Mouse (Mus musculus): ENCODE data around the gene Cacnb2. TPM values are rescaled to one million over a fixed set of nuclear protein-coding genes. Genes with fewer than 3 reads are reported as not detected.
A peak's percentile ranks its signal among the peaks of the same experiment; 100 is the strongest.
"Not testable (repeated sequence)": the region's sequence is repeated elsewhere in the genome, so short reads cannot be mapped to it uniquely, and the experiment has no call there.

Gene Cacnb2
- total RNA-seq, 2 experiments from 2014 or later: 39.4 to 41.3 TPM

GRCm38 (mm10) chr2:14639877-14640276 is 37.0 kb downstream of the Cacnb2 start:
- DNase-seq (ENCODE audit: low spot score in 2 of 2): no peak
- intact Hi-C loops (cut with DNase I): no loop called here

GRCm38 (mm10) chr2:14641040-14641439 is 38.2 kb downstream of the Cacnb2 start:
- intact Hi-C loops (cut with DNase I): no loop called here
- peak; percentile 32 to 81 for DNase-seq (ENCODE audit: low spot score in 2 of 2)

- intact Hi-C loops (cut with DNase I): no loop called here
- no peak for DNase-seq (ENCODE audit: low spot score in 2 of 2)
Observed at GRCm38 (mm10) chr2:14651268-14651667, 48.4 kb downstream of the Cacnb2 start.

- intact Hi-C loops (cut with DNase I): no loop called here
- no peak for DNase-seq (ENCODE audit: low spot score in 2 of 2)
Observed at GRCm38 (mm10) chr2:14656673-14657072, 53.8 kb downstream of the Cacnb2 start.

GRCm38 (mm10) chr2:14657205-14657844 is 54.4 kb downstream of the Cacnb2 start:
- intact Hi-C loops (cut with DNase I): no loop called here
- no peak for DNase-seq (ENCODE audit: low spot score in 2 of 2)

- DNase-seq (ENCODE audit: low spot score in 2 of 2): no peak
- intact Hi-C loops (cut with DNase I): no loop called here
Observed at GRCm38 (mm10) chr2:14665213-14665612, 62.3 kb downstream of the Cacnb2 start.

- DNase-seq (ENCODE audit: low spot score in 2 of 2): no peak
- intact Hi-C loops (cut with DNase I): loop anchor here (10.0 kb wide), 1 partner anchor 337 kb away; no protein-coding TSS in a partner anchor
Observed at GRCm38 (mm10) chr2:14672117-14672516, 69.2 kb downstream of the Cacnb2 start.

GRCm38 (mm10) chr2:14676885-14677516 is 74.1 kb downstream of the Cacnb2 start:
- intact Hi-C loops (cut with DNase I): loop anchor here (2.0 to 10.0 kb wide), 2 partner anchors 72 to 342 kb away; no protein-coding TSS in a partner anchor
- peak; percentile 26 to 51 for DNase-seq (ENCODE audit: low spot score in 2 of 2)

GRCm38 (mm10) chr2:14684231-14684630 is 81.3 kb downstream of the Cacnb2 start:
- intact Hi-C loops (cut with DNase I): no loop called here
- DNase-seq (ENCODE audit: low spot score in 2 of 2): no peak

GRCm38 (mm10) chr2:14702973-14703645 is 100.2 kb downstream of the Cacnb2 start:
- intact Hi-C loops (cut with DNase I): loop anchor here (5.0 to 10.0 kb wide), 4 partner anchors 388 to 1421 kb away; no protein-coding TSS in a partner anchor
- DNase-seq (ENCODE audit: low spot score in 2 of 2): peak; percentile 75 to 78

- no peak for DNase-seq (ENCODE audit: low spot score in 2 of 2)
- intact Hi-C loops (cut with DNase I): loop anchor here (5.0 to 10.0 kb wide), 4 partner anchors 389 to 1421 kb away; no protein-coding TSS in a partner anchor
Observed at GRCm38 (mm10) chr2:14703676-14704075, 100.8 kb downstream of the Cacnb2 start.

GRCm38 (mm10) chr2:14710247-14710646 is 107.4 kb downstream of the Cacnb2 start:
- intact Hi-C loops (cut with DNase I): no loop called here
- DNase-seq (ENCODE audit: low spot score in 2 of 2): no peak

GRCm38 (mm10) chr2:14711751-14712150 is 108.9 kb downstream of the Cacnb2 start:
- DNase-seq (ENCODE audit: low spot score in 2 of 2): peak; percentile 30 to 35
- intact Hi-C loops (cut with DNase I): no loop called here

- intact Hi-C loops (cut with DNase I): no loop called here
- DNase-seq (ENCODE audit: low spot score in 2 of 2): no peak
Observed at GRCm38 (mm10) chr2:14713049-14713448, 110.2 kb downstream of the Cacnb2 start.

- DNase-seq (ENCODE audit: low spot score in 2 of 2): no peak
- intact Hi-C loops (cut with DNase I): no loop called here
Observed at GRCm38 (mm10) chr2:14716666-14717065, 113.8 kb downstream of the Cacnb2 start.

GRCm38 (mm10) chr2:14719119-14719718 is 116.3 kb downstream of the Cacnb2 start:
- intact Hi-C loops (cut with DNase I): no loop called here
- DNase-seq (ENCODE audit: low spot score in 2 of 2): peak; percentile 48 to 53

GRCm38 (mm10) chr2:14725437-14725836 is 122.5 kb downstream of the Cacnb2 start:
- no peak for DNase-seq (ENCODE audit: low spot score in 2 of 2)
- intact Hi-C loops (cut with DNase I): no loop called here

- intact Hi-C loops (cut with DNase I); DNase-seq (ENCODE audit: low spot score in 2 of 2): not testable (repeated sequence)
Observed at GRCm38 (mm10) chr2:14726601-14727000, 123.7 kb downstream of the Cacnb2 start.

- intact Hi-C loops (cut with DNase I): no loop called here
- peak; percentile 58 to 88 for DNase-seq (ENCODE audit: low spot score in 2 of 2)
Observed at GRCm38 (mm10) chr2:14738927-14739326, 136.0 kb downstream of the Cacnb2 start.

- intact Hi-C loops (cut with DNase I): no loop called here
Observed at GRCm38 (mm10) chr2:14739510-14739909, 136.6 kb downstream of the Cacnb2 start.

More at GRCm38 (mm10) chr2:14739510-14739909, 136.6 kb downstream of the Cacnb2 start:
- DNase-seq (ENCODE audit: low spot score in 2 of 2): peak; percentile 24 to 26
